Mouse (Mus musculus) embryo, embryonic 9.5 days (tissue): ENCODE results near the gene Prl3a1.

Experiments used
- DNase-seq: peaks from one replicate; pipeline ENCODE4 v3.0.0-alpha.2; 2017; ENCODE audit errors: extremely low spot score

Prl3a1 gene

GRCm38 (mm10) chr13:27259136-27259535, at the start of gene Prl3a1:
Gene Prl3a1, plus strand, starts transcription at chr13:27259436.
- no peak for DNase-seq

- DNase-seq = no peak
These were observed 17.7 kb upstream of the Prl3a1 start, which contains the start of gene Prl3b1 for GRCm38 (mm10) chr13:27241547-27241946. Gene Prl3b1, plus strand, starts transcription at chr13:27241847.

- no peak for DNase-seq
These were observed 53.3 kb downstream of the Prl3a1 start, which contains the start of gene Prl6a1 for GRCm38 (mm10) chr13:27312334-27313225. Gene Prl6a1, plus strand, starts transcription at chr13:27312627.
